Mouse (Mus musculus) MEL (cell line): Measurements from ENCODE around the gene Trem2.

Experiments used
- CHD2 ChIP-seq: IDR thresholded peaks from 2 replicates; pipeline ENCODE4 v1.6.1; 2011; ENCODE audit warnings: low read length, improper control_type of control experiment
- CTCF ChIP-seq, 3 experiments: IDR thresholded peaks in 2 of 3; conservative IDR thresholded peaks in 1 of 3; 2 replicates each; pipeline ENCODE4 v1.5.1; 2011 to 2012; ENCODE audit warnings: low read length in 3 of 3, low read depth in 2 of 3, mild to moderate bottlenecking in 2 of 3, improper control_type of control experiment in 1 of 3, inconsistent platforms in 1 of 3, mixed read lengths in 1 of 3, moderate library complexity in 1 of 3; ENCODE audit not compliant: control insufficient read depth in 1 of 3, insufficient read depth in 1 of 3, poor library complexity in 1 of 3, severe bottlenecking in 1 of 3
- EP300 ChIP-seq, 2 experiments: IDR thresholded peaks; 2 replicates each; pipeline ENCODE4 v1.6.1; 2011; ENCODE audit warnings: improper control_type of control experiment in 2 of 2, low read length in 2 of 2, low read depth in 1 of 2, mild to moderate bottlenecking in 1 of 2
- GATA1 ChIP-seq: IDR thresholded peaks from 2 replicates; pipeline ENCODE4 v1.6.1; 2011; ENCODE audit warnings: low read depth, low read length, improper control_type of control experiment
- HCFC1 ChIP-seq: IDR thresholded peaks from 2 replicates; pipeline ENCODE4 v1.6.1; 2012; ENCODE audit warnings: low read depth, mild to moderate bottlenecking, inconsistent platforms, low read length, improper control_type of control experiment, moderate library complexity
- JUND ChIP-seq: IDR thresholded peaks from 2 replicates; pipeline ENCODE4 v1.6.1; 2011; ENCODE audit warnings: low read depth, mild to moderate bottlenecking, improper control_type of control experiment, low read length
- MEF2A ChIP-seq: IDR thresholded peaks from 2 replicates; pipeline ENCODE4 v1.6.1; 2014; ENCODE audit warnings: low read depth, mild to moderate bottlenecking, inconsistent platforms, low read length, improper control_type of control experiment; ENCODE audit not compliant: poor library complexity, insufficient replicate concordance, severe bottlenecking; ENCODE audit errors: extremely low read depth
- MXI1 ChIP-seq: IDR thresholded peaks from 2 replicates; pipeline ENCODE4 v1.6.1; 2011; ENCODE audit warnings: mild to moderate bottlenecking, low read depth, low read length, improper control_type of control experiment
- POLR2A ChIP-seq, 2 experiments: IDR thresholded peaks; 2 replicates each; pipeline ENCODE4 v1.6.1; 2011 to 2012; ENCODE audit warnings: low read length in 2 of 2, mild to moderate bottlenecking in 2 of 2, control low read depth in 1 of 2, improper control_type of control experiment in 1 of 2, low read depth in 1 of 2, moderate library complexity in 1 of 2; ENCODE audit not compliant: control insufficient read depth in 1 of 2, insufficient read depth in 1 of 2, poor library complexity in 1 of 2
- POLR2AphosphoS5 ChIP-seq: IDR thresholded peaks from 2 replicates; pipeline ENCODE4 v1.6.1; 2012; ENCODE audit warnings: low read depth, borderline replicate concordance, mild to moderate bottlenecking, inconsistent platforms, low read length, moderate library complexity, mixed read lengths
- RAD21 ChIP-seq: IDR thresholded peaks from 2 replicates; pipeline ENCODE4 v1.6.1; 2011; ENCODE audit warnings: mild to moderate bottlenecking, low read depth, low read length, improper control_type of control experiment
- TAL1 ChIP-seq: IDR thresholded peaks from 2 replicates; pipeline ENCODE4 v1.6.1; 2012; ENCODE audit warnings: mild to moderate bottlenecking, inconsistent platforms, low read length, moderate library complexity, mixed read lengths
- TCF12 ChIP-seq: IDR thresholded peaks from 2 replicates; pipeline ENCODE4 v1.6.1; 2014; ENCODE audit warnings: low read depth, mild to moderate bottlenecking, inconsistent platforms, low read length, improper control_type of control experiment, moderate library complexity
- USF1 ChIP-seq: IDR thresholded peaks from 2 replicates; pipeline ENCODE4 v1.6.1; 2014; ENCODE audit warnings: low read depth, mild to moderate bottlenecking, inconsistent platforms, low read length, improper control_type of control experiment, moderate library complexity

DNA sequence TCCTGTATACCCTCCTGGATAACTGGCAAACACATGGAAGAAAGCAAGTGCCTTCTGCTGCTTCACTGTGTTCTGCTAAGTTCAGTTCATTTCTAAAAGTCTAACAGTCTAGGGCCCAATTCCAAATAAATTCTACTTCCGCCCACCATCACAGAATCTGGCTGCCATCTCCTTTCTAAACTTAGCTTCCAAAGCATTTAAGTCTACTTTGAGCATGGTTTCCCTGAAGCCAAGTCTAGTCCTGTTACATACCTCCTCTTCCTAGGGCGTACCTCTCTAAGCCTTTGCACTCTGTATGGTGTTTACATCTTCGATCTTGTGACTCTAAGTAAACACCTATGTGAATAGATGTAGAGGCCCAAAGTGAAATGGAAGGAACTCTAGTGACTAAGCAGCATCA is 46.4 kb downstream of the Trem2 start:
- TF ChIP-seq USF1 (no peak), HCFC1 (no peak), CTCF (IDR thresholded peaks at IDR 0.05 in 2 of 3, conservative IDR thresholded peaks at IDR 0.05 in 1 of 3; ENCODE audit: control insufficient read depth in 1 of 3, insufficient read depth in 1 of 3, low read depth in 2 of 3, low read length in 3 of 3, poor library complexity in 1 of 3, severe bottlenecking in 1 of 3) (no peak), POLR2A (IDR thresholded peaks at IDR 0.05; ENCODE audit: control insufficient read depth in 1 of 2, insufficient read depth in 1 of 2, low read depth in 1 of 2, low read length in 2 of 2, poor library complexity in 1 of 2) (no peak), JUND (no peak), POLR2AphosphoS5 (no peak), GATA1 (no peak), RAD21 (no peak), CHD2 (no peak), TAL1 (no peak), TCF12 (no peak), MXI1 (no peak), EP300 (IDR thresholded peaks at IDR 0.05; ENCODE audit: low read depth in 1 of 2, low read length in 2 of 2) (no peak), MEF2A (no peak)
